Mouse (Mus musculus) megakaryocyte, embryonic 14.5 days (primary cell): ENCODE data around the gene Car8.

Experiments
- FLI1 ChIP-seq: IDR thresholded peaks from 2 replicates; pipeline ENCODE4 v1.6.1; 2012; ENCODE audit warnings: low read length, inconsistent platforms, mixed read lengths
- GATA1 ChIP-seq: IDR thresholded peaks from 3 replicates; pipeline ENCODE4 v1.6.1; 2012; ENCODE audit warnings: mixed read lengths, low read length, inconsistent platforms, borderline replicate concordance

DNA sequence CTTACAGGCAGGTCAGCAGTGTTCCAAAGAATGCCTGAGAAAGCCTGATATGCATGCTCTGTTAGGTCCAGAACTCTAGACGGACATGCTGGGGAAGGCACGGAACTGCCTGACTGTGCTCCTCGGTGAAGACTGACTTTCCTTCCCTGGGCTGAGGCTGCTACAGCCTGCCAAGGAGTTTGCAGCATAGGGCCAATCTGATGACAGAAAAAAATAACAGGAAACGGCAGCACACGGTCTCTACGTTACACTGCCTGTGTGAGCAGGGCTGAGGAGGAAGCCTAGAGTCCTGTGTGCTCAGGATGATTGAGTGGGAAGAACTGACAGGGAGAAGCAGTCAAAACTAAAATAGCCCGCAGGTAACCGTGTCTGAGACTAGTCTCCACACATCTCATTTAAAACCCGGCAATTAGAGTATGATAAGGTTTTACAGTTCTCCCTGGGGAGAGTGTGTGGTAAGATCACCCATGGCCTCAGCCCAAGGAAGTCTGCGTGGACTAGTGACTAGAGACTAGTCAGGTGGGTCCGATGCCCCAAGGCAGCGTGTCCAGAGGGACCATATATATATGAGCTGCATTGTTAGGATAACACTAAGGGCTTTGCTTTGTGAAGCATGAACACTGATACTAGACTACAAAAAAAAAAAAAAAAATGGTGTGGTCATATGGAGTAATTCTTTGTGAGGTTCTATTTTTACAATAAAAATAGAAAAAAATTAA lies 6.3 kb downstream of the Car8 start:
- TF ChIP-seq GATA1 (no peak), FLI1 (no peak)
